Mouse (Mus musculus) neural tube, embryonic 11.5 days (tissue): ENCODE results near the gene Fst. TPM values are rescaled to one million over a fixed set of nuclear protein-coding genes. Genes with fewer than 3 reads are reported as not detected.

ENCODE experiments used
- polyA plus RNA-seq: library from polyadenylated mRNA; unstranded; fragments of >200 nt; fragmentation: Nextera tagmentation; extraction: Ambion mirVana; gene quantifications from 2 replicates; pipeline ENCODE4 v1.2.1, GENCODE M21; 2014

Gene Fst
- polyA plus RNA-seq, 1 experiment from 2014 or later, result 16.9 TPM

Other genes starting within 250 kb of the Fst start
- 287 and 312 TPM in 2 replicates for gene Ndufs4, start 70.7 kb downstream of the Fst start, polyA plus RNA-seq